Mouse (Mus musculus): ENCODE results near the gene Crmp1.

The Crmp1 gene

GRCm38 (mm10) chr5:37241224-37241623 is 516 bp upstream of the Crmp1 start:
- DNase-seq = no peak

DNA sequence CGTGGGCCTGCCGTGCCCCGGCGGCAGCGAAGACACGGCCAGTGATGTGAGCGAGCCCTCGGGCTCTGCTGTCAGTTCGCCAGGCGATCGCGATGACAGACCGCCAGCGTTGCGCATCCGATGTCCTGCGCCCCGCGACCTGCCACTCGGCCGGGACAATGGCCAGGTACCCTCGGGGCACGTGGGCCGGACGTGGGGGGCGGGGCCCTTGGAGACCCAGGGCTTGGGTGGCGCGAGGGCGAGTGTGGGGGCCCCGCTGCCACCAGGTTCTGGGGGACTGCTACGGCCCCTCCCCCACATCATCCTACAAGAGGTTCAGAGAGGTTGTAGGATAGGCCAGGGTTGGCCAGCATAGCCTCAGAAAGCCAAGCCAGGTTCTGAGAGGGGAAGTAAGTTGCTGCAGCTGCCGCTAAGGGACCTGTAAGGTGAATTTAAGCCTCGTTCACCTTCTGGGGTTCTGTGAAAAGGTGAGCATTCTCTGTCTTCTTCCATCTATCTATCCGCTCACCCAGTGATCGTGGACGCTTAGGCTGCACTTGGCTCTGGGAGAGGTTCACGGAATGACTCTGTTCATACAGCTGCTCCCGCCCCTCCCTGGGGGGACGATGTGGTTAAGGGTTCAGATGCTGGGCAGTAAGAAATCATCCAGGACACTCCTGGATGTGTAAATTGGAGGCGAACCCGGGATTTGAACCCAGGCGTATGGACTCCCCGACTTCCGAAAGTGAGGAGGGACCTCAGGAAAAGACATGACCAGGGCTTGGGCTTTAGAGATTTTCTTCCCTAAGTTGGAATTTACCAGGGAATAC is 824 bp downstream of the Crmp1 start:
- no peak for DNase-seq

DNA sequence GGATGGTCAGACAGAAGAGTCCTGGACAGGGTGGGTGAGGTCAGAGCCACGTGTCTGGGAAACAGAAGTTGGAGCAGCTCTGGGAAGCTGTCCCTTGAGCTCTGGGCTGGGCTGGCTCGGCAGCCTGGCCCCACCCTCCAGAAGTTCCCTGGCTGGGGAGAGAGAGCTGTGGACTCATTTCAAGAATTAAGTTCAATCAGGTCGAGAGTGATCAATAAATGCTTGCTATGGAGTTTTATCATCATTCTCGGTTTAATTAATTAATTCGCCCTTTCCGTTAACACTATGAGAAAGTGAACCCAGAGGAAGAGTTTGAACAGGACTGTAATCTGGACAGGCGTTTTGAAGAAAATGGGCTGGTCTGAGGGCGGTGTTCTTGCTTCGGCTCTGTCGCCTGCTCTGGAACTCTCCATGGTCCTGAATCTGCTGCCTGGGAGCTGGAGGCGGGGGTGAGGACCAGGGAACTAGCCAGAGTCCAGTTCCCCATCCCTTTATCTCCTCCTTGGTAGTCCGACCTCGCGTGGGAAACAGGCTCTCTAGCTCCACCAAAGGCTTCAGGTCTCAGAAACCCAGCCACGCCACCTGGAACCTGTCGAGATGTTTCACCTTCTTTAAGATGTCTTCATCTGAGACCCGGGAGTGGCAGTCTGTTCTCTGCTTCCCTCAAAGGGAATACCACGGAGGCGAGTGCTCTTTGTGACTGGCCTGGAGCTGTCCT is 1.6 kb downstream of the Crmp1 start:
- peak; percentile 48 for DNase-seq

DNA sequence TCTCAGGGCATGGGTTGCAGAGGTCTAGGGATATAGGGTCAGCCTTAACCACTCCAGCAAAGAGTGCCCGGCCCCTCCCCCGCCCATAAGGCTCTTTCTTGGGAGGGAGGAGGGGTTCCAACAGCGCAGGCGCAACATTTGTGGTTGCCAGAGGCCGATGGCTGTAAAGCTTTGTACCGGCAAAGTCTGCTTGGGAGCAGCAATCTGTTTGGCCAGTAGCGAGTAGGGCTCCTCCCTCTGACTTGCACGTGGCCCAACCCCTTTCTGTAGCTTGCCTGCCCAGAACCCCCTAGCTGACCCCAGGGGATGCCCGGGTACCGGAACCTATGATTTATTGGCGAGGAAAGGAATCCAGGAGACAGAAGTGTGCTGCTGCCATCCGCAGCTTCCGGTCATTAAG is 2.4 kb downstream of the Crmp1 start:
- DNase-seq = no peak

GRCm38 (mm10) chr5:37244666-37245242 is 3.0 kb downstream of the Crmp1 start:
- DNase-seq = no peak

DNA sequence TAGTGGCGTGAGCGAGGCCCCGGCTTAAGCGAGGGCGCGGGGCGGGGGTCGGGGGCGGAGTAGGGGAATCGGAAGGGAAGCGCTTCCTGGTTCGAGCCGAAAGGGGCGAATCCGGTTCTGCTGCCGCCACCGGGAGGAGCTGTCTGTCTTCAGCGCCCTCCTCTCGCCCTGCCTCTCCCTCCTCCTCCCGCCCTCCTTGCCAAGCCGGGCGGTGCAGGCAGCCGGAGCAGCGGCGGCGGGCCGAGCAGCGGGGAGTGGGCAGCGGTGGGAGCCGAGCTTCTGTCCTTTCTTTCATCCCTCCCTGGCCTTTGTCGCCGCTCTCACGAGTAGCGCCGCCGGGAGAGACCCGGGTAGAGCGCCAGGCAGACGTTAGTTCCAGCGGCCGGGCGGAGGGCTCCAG is 3.9 kb downstream of the Crmp1 start:
- DNase-seq = no peak

DNA sequence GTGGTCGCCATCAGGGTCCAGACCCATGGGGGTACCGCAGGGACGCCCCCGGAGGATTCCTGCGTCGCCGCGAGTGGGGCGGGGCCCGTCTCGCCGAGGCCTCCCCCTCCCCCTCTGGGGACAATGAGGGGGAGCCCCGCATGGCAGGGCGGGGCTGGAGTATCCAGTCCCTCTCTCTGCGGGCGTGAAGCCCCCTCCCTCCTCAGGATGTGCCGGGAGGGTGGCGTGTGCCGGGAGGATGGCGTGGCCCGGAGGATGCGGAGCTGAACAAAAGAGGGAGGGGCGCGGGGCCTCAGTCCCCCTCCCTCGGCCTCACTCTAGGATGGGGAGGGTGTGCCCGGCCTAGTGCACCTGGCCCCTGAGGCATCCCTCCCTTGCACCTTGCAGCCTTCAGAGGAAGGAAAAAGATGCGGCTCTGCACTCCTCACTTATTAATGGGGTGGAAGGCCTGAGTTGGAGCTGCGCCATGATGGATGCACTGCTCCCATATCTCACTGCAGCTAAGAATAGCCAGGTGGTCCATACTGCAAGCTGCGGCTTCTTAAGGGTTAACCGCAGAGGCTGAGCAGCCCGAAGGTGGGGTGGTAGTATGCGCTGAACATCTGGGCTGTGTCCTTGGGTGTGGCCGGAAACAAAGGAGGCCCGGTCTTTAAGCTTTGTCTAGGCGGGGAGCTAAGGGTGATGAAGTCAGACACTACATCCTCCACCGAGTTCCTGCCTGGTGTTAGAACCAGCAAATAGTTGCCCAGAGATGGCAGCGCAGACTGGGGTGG is 4.6 kb downstream of the Crmp1 start:
- DNase-seq = no peak

- no peak for DNase-seq
These were observed 5.7 kb downstream of the Crmp1 start for GRCm38 (mm10) chr5:37247456-37247855.

DNA sequence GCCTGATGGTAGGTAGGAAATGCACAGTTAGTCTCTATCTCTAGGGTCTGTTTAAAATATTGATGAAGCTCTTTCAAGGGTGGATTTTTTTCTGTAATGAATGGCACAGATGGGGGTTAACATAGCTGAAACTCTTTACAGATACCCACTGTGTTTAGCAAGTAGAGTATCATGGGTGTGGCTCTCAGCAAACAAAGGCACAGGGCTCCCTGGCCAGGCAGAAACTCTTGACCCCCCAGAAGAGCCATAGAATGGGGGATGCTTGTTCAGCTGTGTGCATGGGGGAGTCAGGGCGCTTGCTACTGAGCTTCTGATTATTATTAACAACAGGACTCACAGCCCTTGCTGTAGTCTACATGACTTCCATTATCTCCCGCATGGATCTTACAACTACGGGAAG is 7.1 kb downstream of the Crmp1 start:
- DNase-seq = no peak

DNA sequence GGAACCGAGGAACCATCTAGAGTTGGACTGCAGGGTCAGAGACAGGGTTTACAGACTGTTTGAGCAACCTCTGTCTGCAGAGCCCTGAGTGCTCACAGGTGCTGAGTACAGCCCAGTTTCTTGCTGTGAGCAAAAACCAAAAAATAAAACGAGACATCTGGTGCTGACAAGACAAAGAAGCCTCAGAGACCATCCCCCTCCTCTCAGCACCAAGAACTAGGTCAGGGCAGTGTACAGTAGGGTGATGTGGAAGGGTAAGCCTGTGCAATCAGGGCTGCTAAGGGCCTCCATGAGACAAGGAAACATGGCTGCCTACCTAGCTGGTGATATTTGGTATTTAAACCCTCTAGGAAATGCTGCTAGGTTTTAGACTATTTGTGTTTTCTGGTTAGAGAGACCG is 9.9 kb downstream of the Crmp1 start:
- DNase-seq = no peak

DNA sequence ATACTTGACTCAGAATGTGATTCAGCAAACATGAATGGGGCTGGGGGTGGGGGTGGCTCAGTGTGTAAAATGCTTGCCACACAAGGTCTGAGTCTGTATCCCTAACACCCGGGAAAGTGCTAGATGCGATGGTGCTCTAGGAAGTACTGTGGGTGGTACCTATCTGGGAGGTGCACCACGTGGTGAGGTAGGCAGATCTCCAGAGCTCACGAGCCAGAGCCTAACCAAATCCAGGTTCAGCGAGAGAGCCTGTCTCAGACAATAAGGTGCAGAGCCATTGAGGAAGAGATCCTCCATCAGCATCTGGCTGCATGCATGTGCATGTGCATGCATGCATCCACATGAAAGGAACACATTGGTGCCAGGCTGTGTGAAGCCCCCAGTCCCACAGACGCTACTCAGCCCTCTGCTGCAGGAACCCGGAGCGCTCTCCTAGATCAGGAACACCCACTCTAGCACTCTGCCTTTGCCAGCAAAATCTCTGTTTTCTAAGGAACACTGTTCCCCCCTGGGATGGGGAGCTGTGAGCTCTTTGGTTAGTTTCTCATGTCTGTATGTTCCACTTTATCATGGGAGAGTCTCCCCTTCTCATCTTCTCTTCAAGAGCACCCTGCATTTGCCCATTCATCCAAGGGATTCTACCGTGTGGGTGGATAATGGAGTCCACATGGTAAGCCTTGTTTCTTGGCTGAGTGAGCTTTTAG is 10.5 kb downstream of the Crmp1 start:
- DNase-seq = no peak

DNA sequence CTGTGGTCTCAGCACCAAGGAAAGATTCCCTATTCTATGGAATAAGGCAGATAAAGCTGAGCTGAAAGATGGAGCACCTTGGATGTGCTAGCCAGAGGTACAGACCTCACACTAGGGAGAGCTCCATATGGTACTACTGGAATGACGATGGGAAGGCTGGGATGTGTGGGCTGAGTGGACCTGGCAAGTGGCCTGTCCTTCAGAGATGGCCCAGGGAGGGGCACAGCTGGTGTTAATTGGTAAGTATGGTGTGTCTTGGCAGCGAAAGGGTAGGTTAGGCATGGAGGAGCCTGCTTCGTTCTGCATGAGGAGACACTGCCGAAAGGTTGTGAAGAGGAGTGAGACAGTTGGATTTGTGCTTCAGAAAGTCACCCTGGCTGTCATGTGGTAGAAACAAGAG is 12.8 kb downstream of the Crmp1 start:
- DNase-seq = no peak

- DNase-seq = no peak
These were observed 15.1 kb downstream of the Crmp1 start for GRCm38 (mm10) chr5:37256823-37257222.

- peak; percentile 9 for DNase-seq
These were observed 15.5 kb downstream of the Crmp1 start for GRCm38 (mm10) chr5:37257243-37257642.

DNA sequence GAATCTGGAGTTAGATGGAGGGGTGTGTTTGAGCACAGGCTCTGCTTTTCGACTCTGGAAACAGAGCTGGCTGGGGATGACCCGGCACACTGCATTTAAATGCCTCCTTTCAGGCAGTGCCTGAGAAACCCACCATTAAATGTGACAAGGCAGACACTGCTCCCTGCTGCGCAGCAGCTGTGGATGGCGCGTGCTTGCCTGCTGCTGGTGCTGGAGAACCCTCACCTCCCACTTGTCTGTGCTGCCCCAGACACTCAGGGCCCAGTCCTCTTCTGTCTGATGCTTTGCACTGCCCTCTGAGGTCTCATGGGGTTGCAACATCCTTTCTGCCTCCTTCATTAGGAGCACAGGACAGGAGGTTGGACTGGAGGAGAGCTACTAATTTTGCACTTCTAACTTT is 20.0 kb downstream of the Crmp1 start:
- DNase-seq = no peak

DNA sequence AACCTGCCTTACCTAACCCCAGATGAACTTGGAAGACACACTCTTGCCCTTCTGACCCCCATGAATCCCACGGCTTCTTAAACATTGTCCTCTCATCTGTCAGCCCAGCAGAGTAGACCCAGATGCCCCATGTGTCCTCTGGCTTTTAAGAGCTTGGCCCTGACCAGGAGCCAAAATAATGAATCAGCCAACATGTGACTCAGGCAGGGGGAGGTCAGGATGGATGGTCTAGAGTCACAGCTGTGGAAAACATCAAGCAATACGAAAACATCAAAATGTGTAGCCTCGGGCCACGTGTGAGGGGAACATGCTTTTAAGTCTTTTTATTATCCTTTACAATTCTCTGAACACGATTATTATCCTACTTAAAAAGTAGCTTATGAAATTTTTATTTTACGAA is 22.1 kb downstream of the Crmp1 start:
- no peak for DNase-seq

DNA sequence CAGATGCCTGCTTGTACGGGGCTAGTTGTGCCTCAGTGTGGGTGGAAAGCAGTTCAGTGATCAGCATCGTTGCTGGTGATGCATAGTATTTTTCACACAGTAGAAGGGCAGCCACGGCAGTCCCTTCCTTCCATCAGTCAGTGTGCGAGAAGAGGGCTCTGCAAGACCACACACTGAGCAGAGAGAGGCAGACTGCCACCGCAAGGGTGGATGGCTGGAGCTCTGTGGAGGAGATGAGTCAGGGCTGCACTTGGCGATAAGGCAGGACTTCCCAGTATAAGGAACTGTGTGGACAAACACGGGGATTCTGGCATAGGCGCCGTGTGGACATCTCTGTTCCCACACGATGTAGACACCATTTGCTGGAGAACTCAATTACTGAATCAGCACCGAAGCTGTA is 39.3 kb downstream of the Crmp1 start:
- DNase-seq = no peak

- peak; percentile 19 for DNase-seq
These were observed 46.6 kb downstream of the Crmp1 start for GRCm38 (mm10) chr5:37288374-37288773.

- peak; percentile 45 for DNase-seq
These were observed 47.5 kb downstream of the Crmp1 start for GRCm38 (mm10) chr5:37289236-37289635.

- no peak for DNase-seq
These were observed 49.2 kb downstream of the Crmp1 start for GRCm38 (mm10) chr5:37290983-37291382.

DNA sequence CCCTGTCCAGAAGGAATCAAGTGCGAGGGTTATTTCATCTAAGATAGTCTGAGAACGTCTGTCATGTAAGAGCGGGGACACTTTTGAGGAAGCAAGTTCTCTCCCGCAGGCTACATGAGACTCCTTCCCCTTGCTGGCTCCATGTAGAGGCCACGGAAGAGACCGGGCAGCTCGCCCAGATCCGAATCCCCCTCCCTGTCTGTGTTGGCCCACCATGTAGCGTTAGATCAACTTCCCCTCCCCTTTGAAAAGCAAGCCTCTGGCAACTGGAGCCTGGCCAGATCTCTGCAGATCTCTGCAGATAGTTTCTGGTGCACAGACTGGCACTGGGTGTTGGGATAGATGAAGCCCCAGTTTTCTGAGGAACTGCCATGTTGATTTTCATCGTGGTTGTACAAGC is 55.0 kb downstream of the Crmp1 start:
- DNase-seq = no peak

- DNase-seq = peak; percentile 8
These were observed 56.6 kb downstream of the Crmp1 start for GRCm38 (mm10) chr5:37298370-37298769.

- DNase-seq = no peak
These were observed 68.3 kb downstream of the Crmp1 start for GRCm38 (mm10) chr5:37310026-37310425.
